Mouse (Mus musculus) embryonic fibroblast, embryonic 13.5 days (primary cell): Measurements from ENCODE around the gene Tlr7.

ENCODE experiments used
- CTCF ChIP-seq: IDR thresholded peaks from 2 replicates; pipeline ENCODE4 v1.5.1; 2011; ENCODE audit warnings: mild to moderate bottlenecking, control low read depth, low read length, moderate library complexity, borderline replicate concordance; ENCODE audit not compliant: insufficient read depth
- POLR2A ChIP-seq: IDR thresholded peaks from 2 replicates; pipeline ENCODE4 v1.6.1; 2011; ENCODE audit warnings: low read depth, mild to moderate bottlenecking, control low read depth, low read length, moderate library complexity

GRCm38 (mm10) chrX:167337990-167338389 lies 7.6 kb upstream of the Tlr7 start:
- TF ChIP-seq CTCF (no peak), POLR2A (no peak)
